Mouse (Mus musculus) G1E (cell line): ENCODE measurements around the gene Pygm.

ENCODE experiments used
- CTCF ChIP-seq: IDR thresholded peaks from 2 replicates; pipeline ENCODE4 v1.5.1; 2012; ENCODE audit warnings: low read depth, low read length, inconsistent platforms, mixed read lengths
- GATA1 ChIP-seq: IDR thresholded peaks from 2 replicates; pipeline ENCODE4 v1.6.1; 2012; ENCODE audit warnings: borderline replicate concordance, low read length, inconsistent platforms, mixed read lengths
- GATA2 ChIP-seq: IDR thresholded peaks from 2 replicates; pipeline ENCODE4 v1.6.1; 2012; ENCODE audit warnings: low read depth, low read length, inconsistent platforms, borderline replicate concordance
- POLR2AphosphoS5 ChIP-seq: IDR thresholded peaks from 2 replicates; pipeline ENCODE4 v1.6.1; 2012; ENCODE audit warnings: low read depth, low read length, inconsistent platforms; ENCODE audit not compliant: insufficient replicate concordance
- TAL1 ChIP-seq: conservative IDR thresholded peaks from 2 replicates; pipeline ENCODE4 v1.6.1; 2012; ENCODE audit warnings: low read depth, low read length, inconsistent platforms, mixed read lengths

- TF ChIP-seq CTCF = no peak
- TF ChIP-seq GATA1 = no peak
- TF ChIP-seq POLR2AphosphoS5 = no peak
- TF ChIP-seq GATA2 = no peak
- no peak for TF ChIP-seq TAL1
Observed at GRCm38 (mm10) chr19:6339191-6339590, 45.0 kb upstream of the Pygm start.
